Mouse (Mus musculus): ENCODE measurements around the gene Slc26a11. TPM values are rescaled to one million over a fixed set of nuclear protein-coding genes. Genes with fewer than 3 reads are reported as not detected.

Slc26a11 gene
- polyA plus RNA-seq, 1 experiment from 2014 or later = 10.5 TPM

DNA sequence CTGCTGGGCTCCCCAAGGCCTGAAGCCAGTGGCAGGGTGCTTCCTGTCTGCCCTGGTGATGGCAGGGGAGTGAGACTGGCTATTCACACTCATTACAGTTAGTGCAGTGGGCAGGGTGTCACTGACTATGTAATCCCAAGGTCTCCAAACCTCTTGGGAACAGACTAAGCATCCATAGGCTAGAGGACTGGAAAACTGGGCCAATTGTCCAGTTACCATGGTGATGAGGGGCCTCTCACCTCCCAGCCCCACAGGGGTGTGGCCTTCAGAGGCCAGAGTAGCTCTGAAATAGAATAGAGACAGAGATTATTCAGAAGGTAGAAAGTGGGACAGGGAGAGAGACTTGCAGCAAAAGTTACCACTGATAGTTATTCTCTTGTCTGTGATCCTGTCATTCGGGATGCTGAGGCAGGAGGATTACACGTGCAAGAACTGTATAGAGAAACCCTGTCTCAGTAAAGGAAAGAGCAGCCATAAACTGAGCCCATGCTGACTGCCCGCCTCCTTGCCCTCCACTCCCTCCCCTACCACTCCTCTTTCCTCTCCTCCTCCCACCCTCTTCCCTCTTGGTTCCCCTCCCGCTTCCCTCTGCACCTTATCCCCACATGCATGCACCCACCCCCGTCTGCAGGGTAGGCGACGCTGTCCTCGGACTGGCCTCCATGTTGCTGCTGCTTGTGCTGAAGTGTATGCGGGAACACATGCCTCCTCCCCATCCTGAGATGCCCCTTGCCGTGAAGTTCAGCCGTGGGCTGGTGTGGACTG, 7.6 kb downstream of the Slc26a11 start:
- no peaks in the 10 kb centered on the region for H3K27me3 ChIP-seq (ENCODE audit: control insufficient read depth, insufficient read depth, low read length)
- H3K36me3 ChIP-seq (ENCODE audit: control insufficient read depth, insufficient read depth, low read length) = peaks cover 41% of the 10 kb centered on the region
- H3K4me2 ChIP-seq (ENCODE audit: low read length) = peak overlapping the region; percentile 16; the same call in 1 of the 2 replicates
- 0 out of 2 replicates have a peak, but pooled peaks cover 5% of the 10 kb centered on the region for H3K9me3 ChIP-seq (ENCODE audit: control insufficient read depth, low read length)
- no peak overlapping the region for H3K4me3 ChIP-seq (ENCODE audit: control insufficient read depth in 1 of 2, insufficient read depth in 1 of 2, low read depth in 1 of 2, low read length in 2 of 2)
- 46% methylated on average over 11 of the region's 11 CpGs for WGBS
- no peaks in the 10 kb centered on the region; a peak in 1 of 4 replicates for H3K4me1 ChIP-seq (ENCODE audit: control insufficient read depth in 2 of 2, insufficient read depth in 2 of 2, low read length in 2 of 2)
- H3K27ac ChIP-seq (replicated peaks in 1 of 2; ENCODE audit: control insufficient read depth in 1 of 2, insufficient read depth in 1 of 2, low read depth in 2 of 2, low read length in 2 of 2) = no peak overlapping the region
- 0 out of 2 replicates have a peak overlapping the region, but pooled peaks have one; percentile 11 for H3K9ac ChIP-seq (ENCODE audit: low read length)
- no peak for ATAC-seq (ENCODE audit: insufficient number of reproducible peaks, insufficient read depth, low FRiP score, low read depth)

DNA sequence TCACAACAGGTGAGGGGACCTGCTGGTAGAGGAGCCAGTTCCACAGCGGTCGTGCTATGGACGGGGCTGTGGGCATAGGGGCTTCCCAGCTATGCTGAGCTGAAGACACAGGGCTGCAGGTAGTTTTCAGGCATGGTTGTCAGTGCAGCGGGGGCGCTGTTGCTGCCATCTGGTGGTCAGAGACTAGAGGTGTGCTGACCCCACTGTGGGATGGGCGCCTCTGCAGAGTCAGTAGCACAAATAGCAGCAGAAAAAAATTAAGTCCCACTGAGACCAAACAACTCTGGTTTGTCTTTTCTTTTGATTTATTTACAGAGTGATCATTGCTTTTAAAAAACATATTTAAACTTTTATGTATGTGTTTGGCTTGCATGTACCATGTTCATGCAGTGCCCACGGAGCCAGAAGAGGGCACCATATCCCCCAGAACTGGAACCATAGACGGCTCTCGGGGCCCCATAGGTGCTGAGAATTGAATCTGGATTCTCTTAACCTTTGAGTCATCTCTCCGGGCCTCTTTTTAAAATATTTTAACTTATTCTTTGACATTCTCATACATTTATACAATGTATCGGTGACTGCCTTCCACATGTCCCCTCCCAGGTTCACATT, 8.3 kb downstream of the Slc26a11 start:
- H3K9me3 ChIP-seq (ENCODE audit: control insufficient read depth, low read length) = 0 out of 2 replicates have a peak, but pooled peaks cover 5% of the 10 kb centered on the region
- H3K4me1 ChIP-seq (ENCODE audit: control insufficient read depth in 2 of 2, insufficient read depth in 2 of 2, low read length in 2 of 2) = no peaks in the 10 kb centered on the region; a peak in 1 of 4 replicates
- H3K9ac ChIP-seq (ENCODE audit: low read length) = no peak overlapping the region
- H3K4me2 ChIP-seq (ENCODE audit: low read length) = peak overlapping the region; percentile 16; the same call in 1 of the 2 replicates
- ATAC-seq (ENCODE audit: insufficient number of reproducible peaks, insufficient read depth, low FRiP score, low read depth) = no peak; the same call in 1 of the 2 replicates
- peaks cover 43% of the 10 kb centered on the region for H3K36me3 ChIP-seq (ENCODE audit: control insufficient read depth, insufficient read depth, low read length)
- no peak overlapping the region for H3K4me3 ChIP-seq (ENCODE audit: control insufficient read depth in 1 of 2, insufficient read depth in 1 of 2, low read depth in 1 of 2, low read length in 2 of 2)
- H3K27ac ChIP-seq (replicated peaks in 1 of 2; ENCODE audit: control insufficient read depth in 1 of 2, insufficient read depth in 1 of 2, low read depth in 2 of 2, low read length in 2 of 2) = no peak overlapping the region
- WGBS = 35% methylated on average over 11 of the region's 11 CpGs
- H3K27me3 ChIP-seq (ENCODE audit: control insufficient read depth, insufficient read depth, low read length) = no peaks in the 10 kb centered on the region

- ATAC-seq (ENCODE audit: insufficient number of reproducible peaks, insufficient read depth, low FRiP score, low read depth) = no peak
- Histone ChIP-seq H3K36me3 (ENCODE audit: control insufficient read depth, insufficient read depth, low read length) (peaks cover 37% of the 10 kb centered on the region), H3K27ac (replicated peaks in 1 of 2; ENCODE audit: control insufficient read depth in 1 of 2, insufficient read depth in 1 of 2, low read depth in 2 of 2, low read length in 2 of 2) (no peak overlapping the region), H3K4me3 (ENCODE audit: control insufficient read depth in 1 of 2, insufficient read depth in 1 of 2, low read depth in 1 of 2, low read length in 2 of 2) (no peak overlapping the region), H3K4me2 (ENCODE audit: low read length) (no peak overlapping the region), H3K9ac (ENCODE audit: low read length) (no peak overlapping the region), H3K27me3 (ENCODE audit: control insufficient read depth, insufficient read depth, low read length) (no peaks in the 10 kb centered on the region), H3K4me1 (ENCODE audit: control insufficient read depth in 2 of 2, insufficient read depth in 2 of 2, low read length in 2 of 2) (no peaks in the 10 kb centered on the region; a peak in 1 of 4 replicates), H3K9me3 (ENCODE audit: control insufficient read depth, low read length) (no peaks in the 10 kb centered on the region)
- WGBS = 74% methylated on average over 6 of the region's 6 CpGs
These were observed 20.1 kb downstream of the Slc26a11 start for GRCm38 (mm10) chr11:119375425-119375824.

GRCm38 (mm10) chr11:119377326-119377725, 22.0 kb downstream of the Slc26a11 start:
- H3K9ac ChIP-seq (ENCODE audit: low read length) = no peak overlapping the region
- no peak for ATAC-seq (ENCODE audit: insufficient number of reproducible peaks, insufficient read depth, low FRiP score, low read depth)
- H3K36me3 ChIP-seq (ENCODE audit: control insufficient read depth, insufficient read depth, low read length) = peaks cover 38% of the 10 kb centered on the region
- H3K9me3 ChIP-seq (ENCODE audit: control insufficient read depth, low read length) = no peaks in the 10 kb centered on the region
- no peak overlapping the region for H3K4me3 ChIP-seq (ENCODE audit: control insufficient read depth in 1 of 2, insufficient read depth in 1 of 2, low read depth in 1 of 2, low read length in 2 of 2)
- no peak overlapping the region for H3K4me2 ChIP-seq (ENCODE audit: low read length)
- no peak overlapping the region for H3K27ac ChIP-seq (replicated peaks in 1 of 2; ENCODE audit: control insufficient read depth in 1 of 2, insufficient read depth in 1 of 2, low read depth in 2 of 2, low read length in 2 of 2)
- 90% methylated on average over 11 of the region's 11 CpGs for WGBS
- peaks cover 9 to 11% of the 10 kb centered on the region in 2 experiments; a peak in 3 of 4 replicates for H3K4me1 ChIP-seq (ENCODE audit: control insufficient read depth in 2 of 2, insufficient read depth in 2 of 2, low read length in 2 of 2)
- no peaks in the 10 kb centered on the region for H3K27me3 ChIP-seq (ENCODE audit: control insufficient read depth, insufficient read depth, low read length)

DNA sequence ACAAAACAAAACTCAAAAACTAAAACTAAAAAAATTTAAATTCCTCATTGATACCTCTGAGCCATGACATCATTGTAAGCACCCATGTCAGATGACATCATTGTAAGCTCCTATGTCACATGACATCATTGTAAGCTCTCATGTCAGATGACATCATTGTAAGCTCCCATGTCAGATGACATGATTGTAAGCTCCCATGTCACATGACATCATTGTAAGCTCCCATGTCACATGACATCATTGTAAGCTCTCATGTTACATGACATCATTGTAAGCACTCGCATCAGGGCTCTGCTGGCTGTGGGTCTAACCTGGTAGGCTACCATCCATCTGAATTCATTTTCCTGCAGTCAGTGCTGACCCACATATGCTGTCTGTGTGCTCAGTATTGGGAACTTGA, 23.2 kb downstream of the Slc26a11 start:
- no peak overlapping the region for H3K4me2 ChIP-seq (ENCODE audit: low read length)
- peaks cover 9 to 11% of the 10 kb centered on the region in 2 experiments; a peak in 3 of 4 replicates for H3K4me1 ChIP-seq (ENCODE audit: control insufficient read depth in 2 of 2, insufficient read depth in 2 of 2, low read length in 2 of 2)
- no peak for ATAC-seq (ENCODE audit: insufficient number of reproducible peaks, insufficient read depth, low FRiP score, low read depth)
- WGBS = 90% methylated on average over 1 of the region's 1 CpGs
- no peaks in the 10 kb centered on the region for H3K27me3 ChIP-seq (ENCODE audit: control insufficient read depth, insufficient read depth, low read length)
- H3K9me3 ChIP-seq (ENCODE audit: control insufficient read depth, low read length) = no peaks in the 10 kb centered on the region
- peaks cover 38% of the 10 kb centered on the region for H3K36me3 ChIP-seq (ENCODE audit: control insufficient read depth, insufficient read depth, low read length)
- no peak overlapping the region for H3K27ac ChIP-seq (replicated peaks in 1 of 2; ENCODE audit: control insufficient read depth in 1 of 2, insufficient read depth in 1 of 2, low read depth in 2 of 2, low read length in 2 of 2)
- H3K9ac ChIP-seq (ENCODE audit: low read length) = no peak overlapping the region
- H3K4me3 ChIP-seq (ENCODE audit: control insufficient read depth in 1 of 2, insufficient read depth in 1 of 2, low read depth in 1 of 2, low read length in 2 of 2) = no peak overlapping the region

DNA sequence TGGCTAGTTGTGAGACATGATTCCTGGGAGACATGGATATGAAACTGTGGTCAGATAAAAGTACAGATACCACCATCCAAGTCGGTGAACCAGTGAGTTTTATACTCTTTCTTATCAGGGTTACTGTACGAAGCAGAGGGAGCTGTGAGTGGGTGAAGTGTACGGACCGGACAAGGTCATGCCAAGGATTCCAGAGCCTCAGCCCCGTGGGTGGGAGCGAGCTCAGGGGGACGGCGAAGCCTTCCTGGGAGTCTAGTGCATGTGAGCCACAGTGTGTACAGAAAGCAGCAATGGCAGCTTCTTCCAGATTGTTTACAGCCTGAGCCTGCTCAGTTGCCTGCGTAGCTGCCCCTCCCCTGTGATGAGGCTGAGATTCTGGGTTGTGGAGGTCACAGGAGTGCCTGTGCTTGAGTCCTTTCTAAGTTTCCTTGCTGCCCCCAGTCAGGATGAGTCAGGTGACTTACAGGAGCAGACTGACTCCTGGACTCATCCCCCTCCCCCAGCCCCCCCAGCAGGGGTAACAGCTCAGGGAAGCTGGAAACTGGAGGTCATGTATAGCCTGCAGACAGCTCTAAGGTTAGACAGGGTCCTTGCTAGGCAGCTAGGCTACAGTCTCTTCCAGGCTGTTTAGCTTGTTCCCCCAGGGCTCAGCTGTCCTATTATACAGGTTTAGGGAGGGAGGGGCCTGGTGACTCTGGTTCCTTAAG, 26.4 kb downstream of the Slc26a11 start:
- peaks cover 35% of the 10 kb centered on the region for H3K36me3 ChIP-seq (ENCODE audit: control insufficient read depth, insufficient read depth, low read length)
- H3K4me3 ChIP-seq (ENCODE audit: control insufficient read depth in 1 of 2, insufficient read depth in 1 of 2, low read depth in 1 of 2, low read length in 2 of 2) = no peak overlapping the region
- WGBS = 34% methylated on average over 9 of the region's 9 CpGs
- H3K27me3 ChIP-seq (ENCODE audit: control insufficient read depth, insufficient read depth, low read length) = no peaks in the 10 kb centered on the region
- H3K4me1 ChIP-seq (ENCODE audit: control insufficient read depth in 2 of 2, insufficient read depth in 2 of 2, low read length in 2 of 2) = peaks cover 11 to 16% of the 10 kb centered on the region in 2 experiments; a peak in 3 of 4 replicates
- ATAC-seq (ENCODE audit: insufficient number of reproducible peaks, insufficient read depth, low FRiP score, low read depth) = no peak
- H3K9me3 ChIP-seq (ENCODE audit: control insufficient read depth, low read length) = no peaks in the 10 kb centered on the region
- H3K27ac ChIP-seq (replicated peaks in 1 of 2; ENCODE audit: control insufficient read depth in 1 of 2, insufficient read depth in 1 of 2, low read depth in 2 of 2, low read length in 2 of 2) = peak overlapping the region; percentile 46 to 68
- no peak overlapping the region for H3K9ac ChIP-seq (ENCODE audit: low read length)
- no peak overlapping the region for H3K4me2 ChIP-seq (ENCODE audit: low read length)

GRCm38 (mm10) chr11:119382338-119382850, 27.0 kb downstream of the Slc26a11 start:
- Histone ChIP-seq H3K4me1 (ENCODE audit: control insufficient read depth in 2 of 2, insufficient read depth in 2 of 2, low read length in 2 of 2) (peaks cover 15 to 21% of the 10 kb centered on the region in 2 experiments; a peak in 3 of 4 replicates), H3K9me3 (ENCODE audit: control insufficient read depth, low read length) (no peaks in the 10 kb centered on the region), H3K4me2 (ENCODE audit: low read length) (no peak overlapping the region), H3K27me3 (ENCODE audit: control insufficient read depth, insufficient read depth, low read length) (no peaks in the 10 kb centered on the region), H3K4me3 (ENCODE audit: control insufficient read depth in 1 of 2, insufficient read depth in 1 of 2, low read depth in 1 of 2, low read length in 2 of 2) (no peak overlapping the region), H3K27ac (replicated peaks in 1 of 2; ENCODE audit: control insufficient read depth in 1 of 2, insufficient read depth in 1 of 2, low read depth in 2 of 2, low read length in 2 of 2) (peak overlapping the region; percentile 46 to 68; a peak in 2 of 4 replicates), H3K36me3 (ENCODE audit: control insufficient read depth, insufficient read depth, low read length) (peaks cover 29% of the 10 kb centered on the region), H3K9ac (ENCODE audit: low read length) (no peak overlapping the region)
- WGBS = 52% methylated on average over 6 of the region's 6 CpGs
- ATAC-seq (ENCODE audit: insufficient number of reproducible peaks, insufficient read depth, low FRiP score, low read depth) = no peak
